Mouse (Mus musculus) right cerebral cortex, adult 18-20 months (tissue): ENCODE results near the gene Yrdc.

ENCODE experiments used
- DNase-seq: peaks from one replicate; pipeline ENCODE4 v3.0.0; 2022; ENCODE audit warnings: mixed read lengths

Gene Yrdc

DNA sequence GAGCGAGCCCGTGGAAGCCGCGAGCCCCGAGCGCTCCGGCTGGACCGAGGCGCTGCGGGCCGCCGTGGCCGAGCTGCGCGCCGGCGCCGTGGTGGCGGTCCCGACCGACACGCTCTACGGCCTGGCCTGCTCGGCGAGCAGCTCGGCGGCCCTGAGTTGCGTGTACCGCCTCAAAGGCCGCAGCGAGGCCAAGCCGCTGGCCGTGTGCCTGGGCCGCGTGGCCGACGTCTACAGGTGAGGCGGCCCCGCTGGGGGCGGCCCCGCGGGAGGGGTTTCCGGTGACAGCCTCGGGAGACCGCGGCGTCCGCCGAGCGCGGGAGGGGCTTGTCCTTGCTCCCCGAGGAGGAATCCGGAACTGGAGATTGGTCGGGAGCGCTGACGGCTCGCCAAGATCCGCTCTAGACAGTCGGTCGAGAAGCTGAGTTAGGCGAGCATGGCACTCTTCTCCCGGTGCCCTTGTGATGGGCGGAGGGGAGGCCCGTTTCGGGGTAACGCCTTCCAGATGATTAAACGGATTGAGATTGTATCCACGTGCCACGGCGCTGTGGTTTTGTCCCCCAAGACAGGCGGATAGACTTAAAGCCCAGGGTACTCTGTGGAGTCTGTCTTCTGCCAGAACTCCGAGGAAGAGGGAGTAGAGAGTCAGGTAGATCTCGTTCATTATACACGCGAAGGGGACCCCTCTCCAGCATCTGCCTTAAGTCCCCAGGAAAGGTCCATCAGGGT, 617 bp downstream of the Yrdc start, which contains the start of gene 1110065P20Rik:
Gene 1110065P20Rik, minus strand, starts transcription at position 264 of the 726 bp plus-strand sequence.
- peak; percentile 79 for DNase-seq

DNA sequence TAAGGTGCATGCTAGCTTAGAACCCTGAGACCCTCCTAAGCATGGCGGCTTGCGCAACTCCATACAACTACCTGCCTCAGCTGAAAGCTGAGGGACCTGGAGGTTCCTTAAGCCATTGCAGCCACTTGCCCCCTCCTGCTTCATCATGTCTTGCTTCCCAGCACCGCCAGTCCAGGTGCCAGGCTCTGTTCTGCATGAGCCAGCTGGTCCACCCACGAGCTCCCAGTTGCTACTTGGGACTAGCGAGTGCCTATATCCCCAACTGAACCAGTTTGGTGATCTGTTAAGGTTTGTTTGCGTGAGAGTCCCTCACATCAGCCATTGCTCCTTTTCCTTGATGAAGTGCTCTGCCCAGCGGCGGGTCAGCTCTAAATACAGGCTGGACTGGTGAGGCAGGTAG, 5.8 kb downstream of the Yrdc start:
- DNase-seq, result peak; percentile 67

GRCm38 (mm10) chr4:124858370-124858769, 7.9 kb downstream of the Yrdc start:
- no peak for DNase-seq

DNA sequence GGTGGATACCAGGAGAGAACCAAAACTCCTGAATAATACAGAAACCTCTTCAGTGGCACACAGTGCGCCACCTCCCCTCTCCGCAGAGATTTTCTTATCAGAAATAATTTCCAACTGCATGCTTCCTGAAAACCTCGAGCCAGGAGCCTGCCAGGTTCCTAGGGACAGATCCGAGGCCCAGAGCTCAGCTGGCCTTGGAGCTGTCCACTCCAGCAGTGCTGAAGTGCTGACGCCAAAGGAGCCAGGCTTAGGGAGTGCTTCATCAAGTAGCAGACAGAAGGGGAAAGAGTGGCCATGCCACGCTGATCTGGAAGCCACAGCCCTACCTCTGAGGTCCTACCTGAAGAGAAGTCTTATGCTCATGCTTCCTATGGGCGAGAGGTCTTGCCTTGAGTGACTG, 10.0 kb downstream of the Yrdc start:
- DNase-seq, result no peak

- peak; percentile 42 for DNase-seq
These were observed 11.1 kb downstream of the Yrdc start, which contains the start of gene Maneal for GRCm38 (mm10) chr4:124861283-124862188. Gene Maneal, minus strand, starts transcription at chr4:124862171.

GRCm38 (mm10) chr4:124872719-124873118, 22.2 kb downstream of the Yrdc start:
- no peak for DNase-seq

- no peak for DNase-seq
These were observed 30.1 kb downstream of the Yrdc start, which contains the start of gene Epha10 for GRCm38 (mm10) chr4:124880599-124880998. Gene Epha10, plus strand, starts transcription at chr4:124880899.

GRCm38 (mm10) chr4:124881341-124881908, 30.9 kb downstream of the Yrdc start:
- peak; percentile 90 for DNase-seq

- peak; percentile 35 for DNase-seq
These were observed 31.8 kb downstream of the Yrdc start for GRCm38 (mm10) chr4:124882151-124882729.

- peak; percentile 68 for DNase-seq
These were observed 38.2 kb downstream of the Yrdc start for GRCm38 (mm10) chr4:124888702-124889101.

DNA sequence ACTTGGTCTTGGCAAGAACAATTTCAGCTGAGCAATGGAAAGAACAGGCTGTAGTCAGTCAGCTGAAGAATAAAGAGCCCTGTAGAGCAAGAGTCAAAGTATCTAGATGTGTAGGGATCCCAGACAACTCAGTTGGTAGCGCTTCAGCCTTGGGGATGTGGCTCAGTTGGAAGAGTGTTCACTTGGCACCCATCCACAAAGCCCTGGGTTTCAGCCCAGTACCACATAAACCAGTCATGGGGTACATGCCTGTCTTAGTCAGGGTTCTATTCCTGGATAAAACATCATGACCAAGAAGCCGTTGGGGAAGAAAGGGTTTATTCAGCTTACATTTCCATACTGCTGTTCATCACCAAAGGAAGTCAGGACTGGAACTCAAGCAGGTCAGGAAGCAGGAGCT, 39.5 kb downstream of the Yrdc start:
- DNase-seq, result no peak

DNA sequence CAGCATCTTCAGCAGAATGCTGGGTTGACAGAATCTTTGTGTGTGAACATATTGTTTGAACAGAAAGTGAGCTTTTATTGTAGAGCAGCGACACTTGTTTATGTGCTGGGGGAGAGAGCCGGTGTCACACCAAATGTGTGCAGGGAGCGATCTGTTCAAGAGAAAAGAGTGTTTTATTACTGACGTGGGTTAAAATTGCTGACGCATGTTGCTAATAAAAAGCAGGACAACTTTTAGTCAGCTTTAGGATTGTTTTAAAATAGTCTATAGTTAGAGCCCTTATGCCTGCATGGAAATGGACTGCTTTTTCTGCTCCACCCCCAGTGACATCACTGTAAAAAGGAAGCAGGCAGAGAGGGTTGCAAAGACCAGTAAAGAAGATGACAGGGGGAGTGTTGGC, 40.4 kb downstream of the Yrdc start:
- DNase-seq, result peak; percentile 46

DNA sequence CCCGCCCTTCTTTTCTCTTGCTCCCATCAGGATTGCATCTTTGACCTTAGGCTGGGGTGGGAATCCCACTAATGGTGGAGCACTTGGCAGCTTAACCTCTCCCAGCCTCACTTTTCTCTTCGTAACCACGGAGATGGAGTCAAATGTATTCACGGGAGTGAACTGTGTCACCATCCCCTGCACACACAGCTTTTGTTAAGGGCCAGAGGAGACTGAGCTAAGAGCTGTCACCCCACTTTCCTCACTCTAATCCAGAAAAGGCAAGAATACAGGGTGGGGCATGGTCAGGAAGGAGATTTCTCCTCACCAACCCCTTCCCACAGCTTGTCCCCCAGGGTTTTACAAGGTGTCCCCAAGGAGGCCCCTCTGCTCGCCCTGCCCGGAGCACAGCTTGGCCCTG, 43.3 kb downstream of the Yrdc start:
- DNase-seq, result no peak

DNA sequence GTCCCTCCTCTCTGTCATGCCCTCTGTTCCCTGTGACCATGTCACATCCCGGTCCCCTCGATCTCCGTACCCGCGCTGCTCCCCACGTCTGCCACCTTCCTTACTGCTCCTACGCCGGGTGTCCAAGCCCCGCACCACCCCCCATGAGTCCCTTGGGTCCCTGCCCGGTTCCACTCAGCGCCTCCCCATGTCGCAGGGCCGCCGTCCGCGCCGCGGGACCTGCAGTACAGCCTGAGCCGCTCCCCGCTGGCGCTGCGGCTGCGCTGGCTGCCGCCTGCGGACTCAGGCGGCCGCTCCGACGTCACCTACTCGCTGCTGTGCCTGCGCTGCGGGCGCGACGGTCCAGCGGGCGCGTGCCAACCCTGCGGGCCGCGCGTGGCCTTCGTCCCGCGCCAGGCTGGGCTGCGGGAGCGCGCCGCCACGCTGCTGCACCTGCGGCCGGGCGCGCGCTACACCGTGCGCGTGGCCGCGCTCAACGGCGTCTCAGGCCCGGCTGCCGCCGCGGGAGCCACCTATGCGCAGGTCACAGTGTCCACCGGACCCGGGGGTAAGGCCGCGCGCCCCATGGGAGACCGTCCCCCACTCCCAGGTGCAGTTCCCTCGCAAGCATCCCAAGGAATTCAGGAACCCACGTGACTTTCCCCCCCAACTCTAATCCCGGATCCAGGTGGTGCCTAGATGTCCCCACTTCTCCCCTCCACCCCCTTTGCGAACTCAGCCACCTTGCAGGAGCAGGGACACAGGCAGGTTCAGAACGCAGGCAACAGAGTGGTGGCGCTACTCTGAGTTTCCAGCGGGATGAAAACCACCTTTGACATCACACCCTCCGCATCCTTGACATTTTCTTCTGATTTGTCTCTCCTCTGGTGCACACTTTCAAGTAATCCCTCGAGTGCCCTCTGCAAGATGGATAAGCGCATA, 44.3 kb downstream of the Yrdc start:
- peak; percentile 83 for DNase-seq

DNA sequence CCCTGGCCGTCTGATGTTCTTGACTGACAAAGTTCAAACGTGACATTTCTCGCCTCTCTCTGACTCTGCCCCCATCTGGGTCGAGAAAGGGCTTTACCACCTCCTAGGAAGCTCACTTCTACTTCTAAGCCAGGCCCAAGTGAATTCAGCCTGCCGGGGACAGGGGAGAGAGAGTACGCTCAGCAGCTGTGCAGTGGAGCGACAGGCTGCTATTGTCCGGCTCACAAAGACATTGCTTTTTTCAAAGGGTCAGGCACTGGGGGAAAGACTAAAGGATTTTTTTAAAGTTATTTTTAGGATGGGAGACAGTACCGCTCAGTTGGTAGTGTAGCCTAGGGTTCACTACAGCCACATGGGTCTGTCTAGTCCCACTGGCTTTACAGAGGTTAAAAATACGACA, 47.9 kb downstream of the Yrdc start:
- no peak for DNase-seq

DNA sequence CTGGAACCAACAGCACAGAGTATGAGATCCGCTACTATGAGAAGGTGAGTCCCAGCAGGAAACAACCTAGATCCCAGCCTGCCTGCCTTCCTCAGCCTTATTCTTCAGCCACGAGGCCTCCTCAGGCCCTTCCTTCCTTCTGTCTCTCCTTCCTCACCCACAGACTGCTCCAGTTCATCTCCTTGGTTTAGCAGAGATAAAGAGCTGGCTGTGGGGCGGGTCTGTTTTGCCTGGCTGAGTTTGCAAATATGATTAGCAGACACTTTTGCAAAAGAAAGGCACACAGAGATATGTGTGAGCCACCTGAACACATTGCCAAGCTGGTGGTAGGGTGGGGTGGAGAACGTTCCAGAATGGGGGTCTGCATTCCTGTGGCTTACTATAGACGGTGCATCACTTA, 49.4 kb downstream of the Yrdc start:
- no peak for DNase-seq
